Mouse (Mus musculus) megakaryocyte, embryonic 14.5 days (primary cell): ENCODE data around the gene Cxcl1.

ENCODE experiments used
- FLI1 ChIP-seq: IDR thresholded peaks from 2 replicates; pipeline ENCODE4 v1.6.1; 2012; ENCODE audit warnings: low read length, inconsistent platforms, mixed read lengths
- GATA1 ChIP-seq: IDR thresholded peaks from 3 replicates; pipeline ENCODE4 v1.6.1; 2012; ENCODE audit warnings: mixed read lengths, low read length, inconsistent platforms, borderline replicate concordance

DNA sequence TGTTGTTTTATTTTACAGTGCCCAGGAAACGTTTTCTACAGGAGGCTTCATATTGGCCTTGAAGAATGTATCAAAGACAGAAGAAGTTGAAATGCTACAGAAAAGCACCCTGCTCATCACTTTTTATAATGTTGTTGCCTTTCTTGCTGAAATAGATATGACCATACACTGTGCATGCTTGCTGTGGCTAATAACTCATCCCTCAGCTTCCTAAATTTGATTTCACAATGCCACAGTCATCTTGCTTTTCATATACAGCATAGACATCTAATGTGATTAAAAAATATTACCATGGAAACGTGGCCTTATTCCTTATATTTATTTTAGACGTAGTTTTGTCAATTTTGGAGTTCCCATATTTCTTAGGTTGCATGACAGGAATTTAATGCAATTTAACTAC lies 6.4 kb downstream of the Cxcl1 start:
- TF ChIP-seq GATA1 (no peak), FLI1 (no peak)
